Mouse (Mus musculus) thymus, adult 2 months (tissue): ENCODE data around the gene Dennd1a. TPM values are rescaled to one million over a fixed set of nuclear protein-coding genes. Genes with fewer than 3 reads are reported as not detected.

ENCODE experiments used
- DNase-seq: peaks from one replicate; pipeline ENCODE4 v3.0.0; 2021
- H3K27ac ChIP-seq: fragments of 200-500 bp; 2 replicates; pipeline ENCODE4 v1.5.1; 2012; ENCODE audit warnings: low read length, control low read depth; ENCODE audit not compliant: control insufficient read depth, insufficient read depth
- H3K27me3 ChIP-seq: fragments of 200-500 bp; 2 replicates; pipeline ENCODE4 v1.6.1; 2012; ENCODE audit warnings: mild to moderate bottlenecking, low read length, moderate library complexity, mixed read lengths; ENCODE audit not compliant: control insufficient read depth, insufficient read depth
- H3K36me3 ChIP-seq: fragments of 200-500 bp; 2 replicates; pipeline ENCODE4 v1.6.1; 2012; ENCODE audit warnings: mild to moderate bottlenecking, low read length, moderate library complexity; ENCODE audit not compliant: control insufficient read depth, insufficient read depth
- H3K4me1 ChIP-seq: fragments of 200-500 bp; replicated peaks from 2 replicates; pipeline ENCODE4 v1.6.1; 2012; ENCODE audit warnings: low read length; ENCODE audit not compliant: control insufficient read depth, insufficient read depth
- H3K4me3 ChIP-seq: fragments of 200-500 bp; 2 replicates; pipeline ENCODE4 v1.5.1; 2012; ENCODE audit warnings: mild to moderate bottlenecking, low read length, control low read depth, moderate library complexity; ENCODE audit not compliant: control insufficient read depth, insufficient read depth
- CTCF ChIP-seq: fragments of 200-500 bp; IDR thresholded peaks from 2 replicates; pipeline ENCODE4 v1.5.1; 2012; ENCODE audit warnings: mild to moderate bottlenecking, control low read depth, low read length, moderate library complexity, borderline replicate concordance; ENCODE audit not compliant: control insufficient read depth, poor library complexity, insufficient read depth; ENCODE audit errors: extremely low read depth
- POLR2A ChIP-seq: fragments of 200-500 bp; IDR thresholded peaks from 2 replicates; pipeline ENCODE4 v1.6.1; 2012; ENCODE audit warnings: mild to moderate bottlenecking, low read length, control low read depth, moderate library complexity; ENCODE audit not compliant: control insufficient read depth, poor library complexity, insufficient read depth; ENCODE audit errors: extremely low read depth
- WGBS: fragments of 180-500 bp; shearing (Covaris S2); methylation state at CpG from one replicate; pipeline ENCODE4 v1.1.7; 2018; 5-methylcytosine and 5-hydroxymethylcytosine counted together
- polyA plus RNA-seq: library from polyadenylated mRNA; depleted of rRNA; stranded (reverse); fragments of >200 nt; gene quantifications from 2 replicates; pipeline ENCODE4 v1.2.3, GENCODE M21; 2012

Dennd1a gene
- polyA plus RNA-seq, 1 experiment = 35.9 TPM

GRCm38 (mm10) chr2:37822122-37822521 lies 465.1 kb downstream of the Dennd1a start:
- WGBS = 97% methylated on average over 5 of the region's 5 CpGs
- no peak overlapping the region for H3K4me3 ChIP-seq
- H3K27me3 ChIP-seq = no peaks in the 10 kb centered on the region
- H3K36me3 ChIP-seq = no peaks in the 10 kb centered on the region
- TF ChIP-seq POLR2A (no peak), CTCF (no peak)
- no peak for DNase-seq
- H3K27ac ChIP-seq = no peak overlapping the region
- H3K4me1 ChIP-seq = no peaks in the 10 kb centered on the region

GRCm38 (mm10) chr2:37819526-37820152 lies 467.6 kb downstream of the Dennd1a start:
- DNase-seq = no peak
- Histone ChIP-seq H3K36me3 (no peaks in the 10 kb centered on the region), H3K27me3 (no peaks in the 10 kb centered on the region), H3K4me3 (no peak overlapping the region), H3K27ac (no peak overlapping the region), H3K4me1 (no peaks in the 10 kb centered on the region)
- 94% methylated on average over 4 of the region's 4 CpGs for whole genome bisulfite sequencing
- TF ChIP-seq POLR2A (no peak), CTCF (no peak)

GRCm38 (mm10) chr2:37818761-37819525 lies 468.2 kb downstream of the Dennd1a start:
- no peaks in the 10 kb centered on the region for H3K27me3 ChIP-seq
- WGBS = 92% methylated on average over 5 of the region's 5 CpGs

GRCm38 (mm10) chr2:37815676-37816075 lies 471.5 kb downstream of the Dennd1a start:
- WGBS = 38% methylated on average over 3 of the region's 3 CpGs
- Histone ChIP-seq H3K27ac (no peak overlapping the region), H3K4me1 (no peaks in the 10 kb centered on the region), H3K36me3 (peaks cover 3% of the 10 kb centered on the region; the same call in 1 of the 2 replicates), H3K4me3 (no peak overlapping the region), H3K27me3 (no peaks in the 10 kb centered on the region)
- TF ChIP-seq CTCF (no peak), POLR2A (no peak)
- peak; percentile 67 for DNase-seq

More at GRCm38 (mm10) chr2:37818761-37819525, 468.2 kb downstream of the Dennd1a start:
- no peak overlapping the region for H3K4me3 ChIP-seq
- DNase-seq = no peak
- no peaks in the 10 kb centered on the region for H3K36me3 ChIP-seq
- H3K27ac ChIP-seq = no peak overlapping the region
- TF ChIP-seq POLR2A = no peak
- TF ChIP-seq CTCF = no peak
- no peaks in the 10 kb centered on the region for H3K4me1 ChIP-seq

GRCm38 (mm10) chr2:37814820-37815361 lies 472.3 kb downstream of the Dennd1a start:
- H3K4me3 ChIP-seq = no peak overlapping the region
- peaks cover 3% of the 10 kb centered on the region; the same call in 1 of the 2 replicates for H3K36me3 ChIP-seq
- no peaks in the 10 kb centered on the region for H3K4me1 ChIP-seq
- 95% methylated on average over 8 of the region's 8 CpGs for WGBS
- DNase-seq = no peak
- TF ChIP-seq POLR2A (no peak), CTCF (no peak)
- no peaks in the 10 kb centered on the region for H3K27me3 ChIP-seq
- no peak overlapping the region for H3K27ac ChIP-seq

- peaks cover 3% of the 10 kb centered on the region; the same call in 1 of the 2 replicates for H3K36me3 ChIP-seq
- WGBS = 98% methylated on average over 5 of the region's 5 CpGs
- no peak for DNase-seq
- no peak for TF ChIP-seq CTCF
- TF ChIP-seq POLR2A = no peak
- H3K4me1 ChIP-seq = no peaks in the 10 kb centered on the region
- H3K4me3 ChIP-seq = no peak overlapping the region
- no peaks in the 10 kb centered on the region for H3K27me3 ChIP-seq
- no peak overlapping the region for H3K27ac ChIP-seq
These were observed 474.8 kb downstream of the Dennd1a start for GRCm38 (mm10) chr2:37812401-37812800.
